Mouse (Mus musculus) C2C12 (cell line): ENCODE data around the gene Cmss1.

Experiments used
- CEBPB ChIP-seq: IDR thresholded peaks from one replicate; pipeline ENCODE4 v1.6.1; 2011; ENCODE audit warnings: low read depth, mild to moderate bottlenecking, control low read depth, moderate library complexity
- CTCF ChIP-seq: IDR thresholded peaks from one replicate; pipeline ENCODE4 v1.5.1; 2011; ENCODE audit not compliant: control insufficient read depth, insufficient read depth, insufficient read length
- FOSL1 ChIP-seq: IDR thresholded peaks from one replicate; pipeline ENCODE4 v1.8.0; 2011; ENCODE audit warnings: mild to moderate bottlenecking, low read length; ENCODE audit not compliant: poor library complexity, insufficient read depth, severe bottlenecking
- MAX ChIP-seq: IDR thresholded peaks from one replicate; pipeline ENCODE4 v1.6.1; 2011; ENCODE audit warnings: mild to moderate bottlenecking, control low read depth
- USF1 ChIP-seq: IDR thresholded peaks from one replicate; pipeline ENCODE4 v1.6.1; 2011; ENCODE audit warnings: low read depth, mild to moderate bottlenecking, control low read depth, moderate library complexity

DNA sequence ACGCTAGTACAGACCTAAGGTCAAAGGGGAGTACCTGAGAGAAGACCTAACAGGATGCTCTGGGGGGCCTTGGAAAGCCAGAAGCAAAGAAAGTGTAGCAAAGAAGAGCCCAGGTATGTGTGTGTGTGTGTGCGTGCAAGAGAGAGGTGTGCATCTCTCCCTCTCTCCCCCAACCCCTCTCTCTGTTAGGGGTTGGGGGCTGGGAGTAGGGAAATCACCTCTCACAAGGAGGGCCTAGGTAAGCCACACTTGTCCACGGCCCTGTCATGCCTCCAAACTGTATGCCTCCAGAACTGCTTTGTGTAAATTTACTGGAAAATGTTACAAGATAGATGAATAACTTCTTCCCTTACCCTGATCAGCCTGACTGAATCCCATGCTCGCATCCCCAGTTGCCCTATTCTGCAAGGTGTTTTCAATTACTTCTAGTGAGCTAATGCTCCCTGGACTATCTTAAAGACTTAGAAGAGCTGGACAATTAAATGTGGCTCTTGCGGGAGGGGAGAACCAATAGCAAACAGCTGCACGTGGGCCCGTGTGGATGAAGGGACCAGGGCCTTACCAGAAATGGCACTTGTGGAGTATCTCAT, 231.3 kb downstream of the Cmss1 start:
- TF ChIP-seq CTCF, result no peak
- no peak for TF ChIP-seq USF1
- TF ChIP-seq MAX, result no peak
- TF ChIP-seq CEBPB, result no peak
- TF ChIP-seq FOSL1, result no peak
